Mouse (Mus musculus) kidney, embryonic 16.5 days (tissue): Measurements from ENCODE around the gene Sytl3. TPM values are rescaled to one million over a fixed set of nuclear protein-coding genes. Genes with fewer than 3 reads are reported as not detected.
"Not testable (repeated sequence)": the region's sequence is repeated elsewhere in the genome, so short reads cannot be mapped to it uniquely, and the experiment has no call there.

Experiments
- ATAC-seq: fragments of 200-750 bp; cut with Nextera tagmentation; 2 replicates; pipeline ENCODE4 v1.8.0; 2017; ENCODE audit warnings: moderate TSS enrichment; ENCODE audit not compliant: low FRiP score, low TSS enrichment
- H3K27ac ChIP-seq: fragments of 300-500 bp; sonication (generic); 2 replicates; pipeline ENCODE4 v1.5.1; 2014; ENCODE audit warnings: low read length
- H3K27me3 ChIP-seq: fragments of 300-500 bp; sonication (generic); 2 replicates; pipeline ENCODE4 v1.6.1; 2014; ENCODE audit warnings: low read length, control low read depth, mixed read lengths; ENCODE audit not compliant: insufficient read depth
- H3K36me3 ChIP-seq: fragments of 300-500 bp; sonication (generic); 2 replicates; pipeline ENCODE4 v1.6.1; 2014; ENCODE audit warnings: low read length, control low read depth, mixed read lengths; ENCODE audit not compliant: insufficient read depth
- H3K4me1 ChIP-seq: fragments of 300-500 bp; sonication (generic); 2 replicates; pipeline ENCODE4 v1.6.1; 2014; ENCODE audit warnings: low read length, control low read depth, mixed read lengths; ENCODE audit not compliant: insufficient read depth
- H3K4me2 ChIP-seq: fragments of 300-500 bp; sonication (generic); replicated peaks from 2 replicates; pipeline ENCODE4 v1.6.1; 2014; ENCODE audit warnings: low read depth, low read length
- H3K4me3 ChIP-seq: fragments of 300-500 bp; sonication (generic); 2 replicates; pipeline ENCODE4 v1.5.1; 2014; ENCODE audit warnings: mild to moderate bottlenecking, low read length
- H3K9ac ChIP-seq: fragments of 300-500 bp; sonication (generic); replicated peaks from 2 replicates; pipeline ENCODE4 v1.6.1; 2014; ENCODE audit warnings: low read length
- H3K9me3 ChIP-seq: fragments of 300-500 bp; sonication (generic); 2 replicates; pipeline ENCODE4 v1.6.1; 2016; ENCODE audit warnings: low read length, control low read depth
- WGBS: fragments of 180-500 bp; shearing (Covaris S2); extraction: QIAGEN DNeasy Blood & Tissue Kit; methylation state at CpG from one replicate; pipeline ENCODE4 v1.1.7; 2014; 5-methylcytosine and 5-hydroxymethylcytosine counted together
- polyA plus RNA-seq: library from polyadenylated mRNA; unstranded; fragments of >200 nt; fragmentation: Nextera tagmentation; extraction: Ambion mirVana; gene quantifications from 2 replicates; pipeline ENCODE4 v1.2.1, GENCODE M21; 2015

The Sytl3 gene
- polyA plus RNA-seq, 1 experiment from 2014 or later, result 1.2 TPM

DNA sequence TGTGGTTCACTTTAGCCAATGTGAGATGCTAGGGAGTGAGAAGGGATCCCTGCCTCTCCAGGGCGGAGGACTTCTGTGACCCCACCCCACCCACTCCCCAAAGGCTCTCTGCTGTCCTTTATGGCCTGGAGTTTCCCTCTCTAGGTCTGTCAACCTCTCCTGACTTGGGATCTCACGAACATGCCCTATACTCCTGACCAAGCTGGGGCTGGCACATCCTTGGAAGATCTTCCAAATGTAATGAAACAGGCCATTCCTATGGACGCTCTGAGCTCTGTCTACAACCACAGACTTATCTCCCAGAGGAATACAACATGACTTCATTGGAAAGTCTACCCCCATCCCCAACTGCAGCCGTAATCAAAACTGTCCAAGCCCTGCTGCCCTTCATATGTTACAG is 14.2 kb upstream of the Sytl3 start:
- H3K36me3 ChIP-seq, H3K4me3 ChIP-seq, H3K4me2 ChIP-seq, H3K4me1 ChIP-seq, H3K9ac ChIP-seq, ATAC-seq, H3K27ac ChIP-seq, H3K9me3 ChIP-seq, H3K27me3 ChIP-seq: not testable (repeated sequence)
- WGBS, result 90% methylated on average over 4 of the region's 4 CpGs

DNA sequence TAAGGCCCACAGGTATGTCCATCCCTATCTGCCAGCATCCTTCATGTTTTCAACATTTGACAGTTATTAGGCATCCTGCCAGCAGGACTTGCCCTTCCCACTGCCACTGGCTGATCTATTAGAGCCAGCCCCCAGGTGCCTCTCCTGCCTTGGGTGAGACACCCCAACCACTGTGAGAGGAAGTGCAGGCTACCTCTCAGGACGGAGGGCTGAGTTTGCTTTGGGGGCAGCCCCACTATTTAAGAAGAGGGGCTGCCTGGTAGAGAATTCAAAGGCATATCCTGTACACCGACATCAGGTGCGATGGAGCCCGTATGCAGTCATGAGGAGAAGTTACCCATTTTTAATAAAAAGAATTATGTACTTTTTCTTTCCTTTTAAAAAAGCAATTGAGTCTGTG is 13.2 kb upstream of the Sytl3 start:
- not testable (repeated sequence) for H3K36me3 ChIP-seq, H3K27me3 ChIP-seq, H3K4me2 ChIP-seq

DNA sequence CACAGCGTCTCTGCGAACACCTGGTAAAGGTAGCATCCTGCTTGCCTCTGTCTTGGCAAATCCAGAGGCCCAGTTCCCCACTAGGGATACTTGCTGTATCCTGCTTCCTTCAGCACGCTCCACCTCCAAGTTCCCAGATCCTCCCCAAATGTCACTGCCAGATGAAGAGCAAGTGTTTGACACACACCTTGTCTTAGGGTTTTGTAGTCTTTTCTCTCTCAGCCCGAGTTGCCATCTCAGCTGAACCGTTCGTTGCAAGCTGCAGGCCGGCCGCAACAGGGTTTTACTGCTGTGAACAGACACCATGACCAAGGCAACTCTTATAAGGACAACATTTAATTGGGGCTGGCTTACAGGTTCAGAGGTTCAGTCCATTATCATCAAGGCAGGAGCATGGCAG is 12.1 kb upstream of the Sytl3 start:
- 89% methylated on average over 8 of the region's 8 CpGs for WGBS
- not testable (repeated sequence) for H3K36me3 ChIP-seq, ATAC-seq, H3K27ac ChIP-seq, H3K9me3 ChIP-seq, H3K27me3 ChIP-seq, H3K4me3 ChIP-seq, H3K4me1 ChIP-seq, H3K9ac ChIP-seq, H3K4me2 ChIP-seq

More for the DNA sequence above, 13.2 kb upstream of the Sytl3 start:
- not testable (repeated sequence) for H3K9ac ChIP-seq, H3K4me1 ChIP-seq, H3K4me3 ChIP-seq, H3K27ac ChIP-seq, ATAC-seq, H3K9me3 ChIP-seq
- 83% methylated on average over 2 of the region's 4 CpGs for WGBS

DNA sequence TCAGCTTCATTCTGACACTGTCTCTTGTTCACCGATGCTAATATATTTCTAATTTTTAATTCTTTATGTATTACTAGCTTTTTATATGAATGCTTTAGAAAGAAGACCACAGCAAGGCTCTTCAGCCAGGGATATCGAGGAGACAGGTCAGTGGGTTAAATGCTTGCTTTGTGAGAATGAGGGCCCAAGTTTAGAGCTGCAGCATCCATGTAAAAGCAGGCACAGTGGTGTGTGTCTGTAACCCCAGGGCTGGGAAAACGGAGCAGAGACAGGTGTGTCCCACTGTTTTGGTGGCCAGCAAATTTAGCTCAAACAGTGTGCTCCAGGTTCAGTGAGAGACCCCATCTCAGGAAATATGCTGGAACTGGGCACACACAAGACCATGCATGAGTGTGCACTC is 11.4 kb upstream of the Sytl3 start:
- not testable (repeated sequence) for H3K4me1 ChIP-seq, H3K27ac ChIP-seq, H3K4me2 ChIP-seq, H3K9ac ChIP-seq, ATAC-seq, H3K9me3 ChIP-seq, H3K27me3 ChIP-seq, H3K36me3 ChIP-seq, H3K4me3 ChIP-seq
- WGBS, result 83% methylated on average over 3 of the region's 3 CpGs

DNA sequence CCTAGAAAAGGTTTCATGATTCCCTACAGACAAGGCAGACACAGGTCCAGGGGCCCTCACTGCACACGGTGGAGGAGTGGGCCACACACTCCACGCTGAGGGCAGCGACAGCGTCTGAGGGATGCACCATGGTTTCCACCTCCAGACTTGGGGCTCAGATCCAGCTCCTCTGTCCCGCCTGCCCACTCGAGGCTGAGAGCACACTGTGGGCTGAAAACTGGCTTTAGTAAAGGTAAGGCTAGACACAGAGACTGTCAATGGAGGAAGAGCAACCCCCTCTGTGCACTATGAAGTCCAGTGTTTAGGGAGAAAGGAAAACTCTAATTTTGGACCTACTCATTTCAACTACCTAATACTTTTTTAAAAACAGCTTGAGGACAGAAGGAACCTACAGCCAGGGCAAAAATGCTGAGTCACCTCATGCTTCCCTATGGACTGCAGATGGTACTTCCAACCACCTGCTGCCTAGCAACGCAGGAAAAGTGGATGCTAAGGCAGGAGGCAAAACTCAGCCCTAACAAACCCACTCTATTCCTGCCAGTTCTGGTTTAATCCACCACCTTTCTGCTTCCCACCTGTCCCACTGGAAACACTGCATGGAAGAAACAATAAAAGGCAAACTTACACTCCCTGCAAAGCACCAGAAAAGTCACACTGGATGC is 7.9 kb upstream of the Sytl3 start:
- H3K36me3 ChIP-seq, H3K9ac ChIP-seq, H3K27me3 ChIP-seq, H3K4me2 ChIP-seq, ATAC-seq, H3K4me1 ChIP-seq, H3K9me3 ChIP-seq, H3K27ac ChIP-seq, H3K4me3 ChIP-seq: not testable (repeated sequence)
- 88% methylated on average over 4 of the region's 7 CpGs for WGBS

DNA sequence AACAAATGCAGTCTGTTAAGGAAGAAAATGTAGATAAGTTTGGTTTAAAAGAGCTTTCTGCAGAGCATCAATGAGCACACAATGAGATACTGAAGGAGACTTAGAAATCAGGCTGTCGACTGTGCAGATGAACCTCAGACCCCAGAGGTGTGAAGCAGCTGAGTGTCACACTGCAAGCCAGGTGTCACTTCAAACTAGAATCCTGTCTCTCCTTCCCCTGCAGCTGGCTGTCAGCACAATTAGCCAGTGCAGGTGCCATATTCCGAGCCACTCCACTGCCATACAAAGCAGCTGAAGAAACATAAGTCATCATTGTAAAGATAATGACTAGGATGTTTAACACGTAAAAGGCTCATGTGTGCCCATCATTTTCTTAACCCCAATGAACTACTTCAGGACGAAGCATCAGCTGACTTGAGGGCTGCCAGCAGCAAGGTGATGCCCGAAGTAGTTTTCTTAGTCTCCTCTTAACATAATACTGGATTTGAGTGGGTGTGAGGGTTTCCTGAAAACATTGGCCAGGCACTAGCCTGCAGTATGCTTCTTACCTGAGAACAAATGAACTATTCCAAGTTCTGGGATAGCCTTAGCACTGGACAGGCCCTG is 5.4 kb upstream of the Sytl3 start:
- not testable (repeated sequence) for H3K9ac ChIP-seq, H3K9me3 ChIP-seq, H3K36me3 ChIP-seq, H3K27me3 ChIP-seq, H3K4me2 ChIP-seq, ATAC-seq, H3K4me3 ChIP-seq, H3K4me1 ChIP-seq, H3K27ac ChIP-seq
- 83% methylated on average over 3 of the region's 5 CpGs for WGBS

DNA sequence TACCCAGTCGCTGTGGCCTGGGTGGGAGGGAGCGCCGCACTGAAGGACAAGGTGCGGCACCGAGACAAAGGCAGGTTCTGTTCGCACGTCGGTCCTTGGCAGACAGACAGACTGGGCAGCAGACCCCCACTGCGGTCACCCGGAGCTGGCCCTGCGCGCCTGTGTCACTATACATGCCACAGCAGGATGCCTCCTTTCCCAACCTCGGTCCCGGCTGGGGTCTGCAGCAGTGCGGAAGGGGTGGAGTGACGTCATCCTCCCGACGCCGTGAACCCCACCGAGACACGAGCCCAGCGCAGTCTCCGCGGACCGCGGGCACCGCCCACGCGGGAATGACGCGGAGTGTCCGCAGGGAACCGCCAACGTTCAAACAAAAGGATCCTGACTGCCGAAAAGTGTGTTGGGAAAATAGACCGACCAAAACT is 3.8 kb upstream of the Sytl3 start:
- Histone ChIP-seq H3K27ac (peak overlapping the region; percentile 58; the same call in 1 of the 2 replicates), H3K4me3 (peak overlapping the region; percentile 59), H3K4me2 (peak overlapping the region; percentile 51), H3K9ac (peak overlapping the region; percentile 70)
- not testable (repeated sequence) for H3K36me3 ChIP-seq, H3K27me3 ChIP-seq, H3K9me3 ChIP-seq, H3K4me1 ChIP-seq
- under 1% methylated on average over 35 of the region's 36 CpGs for WGBS
- ATAC-seq, result peak; percentile 87

DNA sequence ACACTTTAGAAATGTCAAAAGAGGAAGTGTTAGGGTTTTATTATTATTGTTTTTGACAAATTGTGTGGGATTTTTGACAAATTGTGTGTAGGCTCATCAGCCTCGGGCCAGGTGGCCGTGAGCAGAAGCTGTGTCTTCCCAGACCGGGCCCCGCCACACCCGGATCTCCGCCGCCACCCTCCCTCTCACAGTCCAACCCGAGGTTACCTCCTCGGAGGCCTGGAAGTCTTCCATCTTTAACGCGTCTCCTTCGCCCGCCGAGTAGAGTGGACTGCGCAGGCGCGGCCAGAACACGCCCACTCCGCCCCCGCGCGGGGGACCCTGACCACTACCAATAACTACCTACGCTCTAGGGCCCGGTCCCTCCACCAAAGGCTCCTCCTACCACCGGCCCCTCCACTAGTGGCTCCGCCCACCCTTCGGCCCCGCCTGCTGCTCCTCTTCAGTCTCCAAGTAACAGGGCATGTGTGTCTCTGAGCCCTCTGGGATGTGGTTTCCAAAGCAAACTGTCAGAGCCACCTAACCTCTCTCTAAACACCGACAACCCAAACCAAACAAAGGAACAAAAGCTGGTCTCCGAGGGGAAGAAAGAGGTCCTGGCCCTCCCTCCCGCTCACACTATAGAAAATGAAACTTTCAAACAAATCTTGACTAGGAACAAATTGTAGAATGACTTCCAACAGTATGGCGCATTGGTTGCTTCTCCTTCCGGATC is 3.2 kb upstream of the Sytl3 start, which contains the start of gene Dynlt1f:
TSS of gene Dynlt1f (minus strand) at position 334 of the 715 bp plus-strand sequence.
- not testable (repeated sequence) for H3K27me3 ChIP-seq, H3K9me3 ChIP-seq, H3K36me3 ChIP-seq, H3K4me1 ChIP-seq
- peak within 1 kb of the TSS; percentile 51 for H3K4me2 ChIP-seq
- ATAC-seq, result peak; percentile 97
- H3K27ac ChIP-seq, result peak within 1 kb of the TSS; percentile 58; the same call in 1 of the 2 replicates
- 4% methylated on average over 21 of the region's 33 CpGs for WGBS
- peak within 1 kb of the TSS; percentile 70 for H3K9ac ChIP-seq
- H3K4me3 ChIP-seq, result peak within 1 kb of the TSS; percentile 59

DNA sequence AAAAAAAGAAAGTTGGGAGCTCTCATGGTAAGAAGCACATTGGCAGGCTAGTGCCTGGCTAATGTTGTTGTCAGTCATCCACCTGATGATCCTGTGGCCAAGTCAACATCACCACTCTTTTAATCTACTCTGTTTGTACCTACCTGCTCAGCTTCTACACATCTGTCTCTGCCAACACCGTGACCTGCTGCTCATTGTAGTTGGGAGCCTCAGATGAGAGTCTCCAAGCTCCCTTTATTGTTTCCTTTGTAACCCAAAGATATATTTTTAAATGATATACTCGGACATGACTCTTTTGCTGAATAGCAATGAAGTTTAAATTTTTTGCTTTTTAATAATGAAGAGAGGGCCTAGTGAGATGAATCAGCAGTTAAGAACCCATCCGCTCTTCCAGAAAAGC is 2.4 kb upstream of the Sytl3 start:
- H3K36me3 ChIP-seq, H3K27me3 ChIP-seq, H3K9ac ChIP-seq, H3K4me2 ChIP-seq, ATAC-seq, H3K4me3 ChIP-seq, H3K9me3 ChIP-seq, H3K4me1 ChIP-seq, H3K27ac ChIP-seq: not testable (repeated sequence)
- WGBS, result 89% methylated on average over 1 of the region's 3 CpGs

DNA sequence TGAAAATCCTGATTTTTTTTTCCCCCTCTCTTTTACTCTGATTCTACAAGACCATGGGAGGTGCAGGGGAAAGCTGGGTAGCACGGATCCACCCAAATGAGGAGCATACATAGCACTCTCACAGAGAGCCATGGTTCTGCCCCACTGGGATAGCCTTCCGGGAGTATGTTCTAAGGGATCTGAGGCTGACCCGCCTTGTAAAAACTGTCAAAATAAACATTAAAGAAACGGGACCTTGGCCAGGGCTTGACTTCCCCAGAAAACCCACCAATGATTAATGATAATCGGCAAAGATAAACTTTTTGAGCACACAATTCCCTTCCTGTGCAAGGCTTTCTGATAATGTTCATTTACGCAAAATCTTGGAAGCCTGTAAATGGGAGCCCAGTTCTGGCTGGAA is 1.7 kb downstream of the Sytl3 start:
- H3K9me3 ChIP-seq, H3K9ac ChIP-seq, H3K4me2 ChIP-seq, H3K27ac ChIP-seq, ATAC-seq, H3K4me1 ChIP-seq, H3K36me3 ChIP-seq, H3K27me3 ChIP-seq, H3K4me3 ChIP-seq: not testable (repeated sequence)
- WGBS, result 43% methylated on average over 6 of the region's 6 CpGs
